Mouse (Mus musculus) ES-E14 (cell line): ENCODE measurements around the gene Fkbpl. TPM values are rescaled to one million over a fixed set of nuclear protein-coding genes. Genes with fewer than 3 reads are reported as not detected.

Experiments
- DNase-seq: peaks from one replicate; pipeline ENCODE4 v3.0.0-alpha.2; 2013; ENCODE audit warnings: low read depth, low spot score
- H3K27ac ChIP-seq: 2 replicates; pipeline ENCODE4 v1.5.1; 2012; ENCODE audit warnings: low read depth, mild to moderate bottlenecking, low read length, moderate library complexity, mixed read lengths; ENCODE audit not compliant: poor library complexity, insufficient read depth, severe bottlenecking
- H3K36me3 ChIP-seq: 2 replicates; pipeline ENCODE4 v1.6.1; 2012; ENCODE audit warnings: mild to moderate bottlenecking, low read length, moderate library complexity, mixed read lengths; ENCODE audit not compliant: control insufficient read depth, poor library complexity, insufficient read depth, severe bottlenecking
- H3K4me1 ChIP-seq, 2 experiments: fragments of 150-350 bp in 1 of 2; sonication (generic) in 1 of 2; 2 replicates each; pipeline ENCODE4 v1.6.1; 2012; ENCODE audit warnings: low read length in 2 of 2, mild to moderate bottlenecking in 1 of 2, mixed read lengths in 1 of 2; ENCODE audit not compliant: control insufficient read depth in 2 of 2, insufficient read depth in 2 of 2, poor library complexity in 1 of 2
- H3K4me3 ChIP-seq, 2 experiments: fragments of 150-350 bp in 1 of 2; sonication (generic) in 1 of 2; 2 replicates each; pipeline ENCODE4 v1.5.1; 2012; ENCODE audit warnings: low read length in 2 of 2, low read depth in 1 of 2, mild to moderate bottlenecking in 1 of 2, mixed read lengths in 1 of 2; ENCODE audit not compliant: insufficient read depth in 1 of 2, poor library complexity in 1 of 2, severe bottlenecking in 1 of 2
- H3K9ac ChIP-seq: 2 replicates; pipeline ENCODE4 v1.6.1; 2012; ENCODE audit warnings: low read depth, mild to moderate bottlenecking, low read length, mixed read lengths; ENCODE audit not compliant: poor library complexity, insufficient read depth, severe bottlenecking
- H3K9me3 ChIP-seq: fragments of 150-350 bp; sonication (generic); 2 replicates; pipeline ENCODE4 v1.6.1; 2012; ENCODE audit warnings: low read depth, mild to moderate bottlenecking, low read length; ENCODE audit not compliant: control insufficient read depth, insufficient read depth
- CHD2 ChIP-seq: IDR thresholded peaks from 2 replicates; pipeline ENCODE4 v1.6.1; 2014; ENCODE audit warnings: mild to moderate bottlenecking, low read depth, low read length, inconsistent platforms
- HCFC1 ChIP-seq: IDR thresholded peaks from 2 replicates; pipeline ENCODE4 v1.6.1; 2012; ENCODE audit warnings: low read length, inconsistent platforms, borderline replicate concordance; ENCODE audit not compliant: insufficient read depth
- MAFK ChIP-seq: IDR thresholded peaks from 2 replicates; pipeline ENCODE4 v1.6.1; 2014; ENCODE audit warnings: mild to moderate bottlenecking, low read depth, low read length, inconsistent platforms; ENCODE audit not compliant: insufficient read depth
- ZC3H11A ChIP-seq: IDR thresholded peaks from 2 replicates; pipeline ENCODE4 v1.6.1; 2012; ENCODE audit warnings: low read depth, mild to moderate bottlenecking, inconsistent platforms, low read length, borderline replicate concordance
- ZNF384 ChIP-seq: IDR thresholded peaks from 2 replicates; pipeline ENCODE4 v1.6.1; 2012; ENCODE audit warnings: low read depth, low read length, inconsistent platforms
- in situ Hi-C, 2 experiments: fragments of 600-800 bp; cut with MboI; formaldehyde crosslinking; loops; one replicate each; pipeline ENCODE4 v1.15.1; 2025; ENCODE audit warnings: low sequenced_read_pairs in 2 of 2, inconsistent platforms in 1 of 2; ENCODE audit not compliant: unreplicated experiment in 2 of 2
- total RNA-seq: library from RNA; depleted of rRNA; stranded (reverse); fragments of 300-350 nt; gene quantifications from 2 replicates; pipeline ENCODE4 v1.2.3, GENCODE M21; 2012

The Fkbpl gene
- total RNA-seq, 1 experiment = 7.5 TPM

GRCm38 (mm10) chr17:34624981-34625380 is 19.6 kb upstream of the Fkbpl start:
- Histone ChIP-seq H3K9ac (no peak overlapping the region), H3K4me3 (no peak overlapping the region)

DNA sequence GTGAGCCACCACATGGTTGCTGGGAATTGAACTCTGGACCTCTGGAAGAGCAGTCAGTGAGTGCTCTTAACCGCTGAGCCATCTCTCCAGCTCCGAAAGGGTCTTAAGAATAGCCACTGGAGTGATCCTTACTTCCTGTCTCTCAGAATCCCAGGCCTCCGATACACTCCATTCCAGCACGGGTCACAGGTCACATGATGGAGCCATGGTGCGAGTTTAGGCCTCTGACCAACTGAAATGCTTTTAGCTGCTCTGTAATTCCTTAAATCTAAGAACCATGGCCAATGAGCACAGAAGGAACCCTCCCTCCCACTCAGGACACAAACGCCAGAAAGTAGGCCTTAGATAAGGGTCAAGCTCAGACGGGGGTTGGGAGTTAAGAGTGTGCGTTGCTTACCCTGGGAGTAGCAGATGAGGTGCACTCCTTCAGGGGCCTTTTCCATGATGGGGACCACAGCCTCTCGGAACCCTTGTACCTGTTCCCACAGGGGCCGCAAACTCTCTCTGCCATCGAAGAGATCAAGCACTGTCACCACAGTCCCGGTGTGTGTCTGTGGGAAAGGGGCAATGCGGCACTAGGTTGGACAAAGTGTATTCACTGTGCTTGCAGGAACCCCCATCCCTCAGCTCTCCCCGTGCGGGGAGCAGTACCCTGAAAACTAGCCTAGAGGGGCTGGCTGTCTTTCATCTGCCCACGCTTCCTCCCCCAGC is 18.3 kb upstream of the Fkbpl start:
- in situ Hi-C loops = no loop called here

More at GRCm38 (mm10) chr17:34624981-34625380, 19.6 kb upstream of the Fkbpl start:
- Histone ChIP-seq H3K9me3 (no peaks in the 10 kb centered on the region), H3K27ac (no peak overlapping the region), H3K36me3 (peaks cover 6% of the 10 kb centered on the region; the same call in 1 of the 2 replicates), H3K4me1 (peaks cover 6 to 16% of the 10 kb centered on the region in 2 experiments; a peak in 3 of 4 replicates)
- in situ Hi-C loops = no loop called here
- TF ChIP-seq ZNF384 (no peak), CHD2 (no peak), ZC3H11A (no peak), HCFC1 (no peak), MAFK (no peak)
- no peak for DNase-seq

DNA sequence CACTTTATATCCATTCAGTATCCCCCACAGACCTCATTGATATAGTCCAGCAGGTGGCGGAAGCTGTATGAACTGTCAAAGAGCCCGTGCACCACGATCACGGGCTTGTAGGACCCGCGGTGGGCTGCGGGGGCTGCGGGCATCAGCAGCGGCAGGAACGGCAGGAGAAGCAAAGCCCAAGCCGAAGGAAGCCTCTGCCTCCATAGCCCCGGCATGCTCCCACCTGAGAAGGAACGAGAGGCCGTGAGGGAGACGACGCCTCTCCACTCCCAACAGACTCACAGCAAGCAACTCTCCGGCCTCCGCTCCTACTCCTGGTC is 17.8 kb upstream of the Fkbpl start:
- Histone ChIP-seq H3K4me1 (peaks cover 6 to 31% of the 10 kb centered on the region in 2 experiments; a peak in 3 of 4 replicates), H3K27ac (peak overlapping the region; percentile 33), H3K9ac (peak overlapping the region; percentile 69), H3K36me3 (peaks cover 6% of the 10 kb centered on the region; the same call in 1 of the 2 replicates), H3K9me3 (no peaks in the 10 kb centered on the region), H3K4me3 (peak overlapping the region; percentile 67 to 80)
- in situ Hi-C loops = no loop called here
- TF ChIP-seq MAFK (no peak), CHD2 (no peak), ZC3H11A (no peak), ZNF384 (no peak), HCFC1 (no peak)
- DNase-seq = no peak

More for the DNA sequence above, 18.3 kb upstream of the Fkbpl start:
- peaks cover 6 to 26% of the 10 kb centered on the region in 2 experiments; a peak in 3 of 4 replicates for H3K4me1 ChIP-seq
- peaks cover 6% of the 10 kb centered on the region; the same call in 1 of the 2 replicates for H3K36me3 ChIP-seq
- DNase-seq = no peak
- H3K27ac ChIP-seq = no peak overlapping the region
- peak overlapping the region; percentile 69 for H3K9ac ChIP-seq
- H3K4me3 ChIP-seq = peak overlapping the region; percentile 67 to 80
- no peak for TF ChIP-seq CHD2
- TF ChIP-seq ZC3H11A = no peak
- TF ChIP-seq HCFC1 = no peak
- TF ChIP-seq ZNF384 = no peak
- no peak for TF ChIP-seq MAFK
- no peaks in the 10 kb centered on the region for H3K9me3 ChIP-seq

DNA sequence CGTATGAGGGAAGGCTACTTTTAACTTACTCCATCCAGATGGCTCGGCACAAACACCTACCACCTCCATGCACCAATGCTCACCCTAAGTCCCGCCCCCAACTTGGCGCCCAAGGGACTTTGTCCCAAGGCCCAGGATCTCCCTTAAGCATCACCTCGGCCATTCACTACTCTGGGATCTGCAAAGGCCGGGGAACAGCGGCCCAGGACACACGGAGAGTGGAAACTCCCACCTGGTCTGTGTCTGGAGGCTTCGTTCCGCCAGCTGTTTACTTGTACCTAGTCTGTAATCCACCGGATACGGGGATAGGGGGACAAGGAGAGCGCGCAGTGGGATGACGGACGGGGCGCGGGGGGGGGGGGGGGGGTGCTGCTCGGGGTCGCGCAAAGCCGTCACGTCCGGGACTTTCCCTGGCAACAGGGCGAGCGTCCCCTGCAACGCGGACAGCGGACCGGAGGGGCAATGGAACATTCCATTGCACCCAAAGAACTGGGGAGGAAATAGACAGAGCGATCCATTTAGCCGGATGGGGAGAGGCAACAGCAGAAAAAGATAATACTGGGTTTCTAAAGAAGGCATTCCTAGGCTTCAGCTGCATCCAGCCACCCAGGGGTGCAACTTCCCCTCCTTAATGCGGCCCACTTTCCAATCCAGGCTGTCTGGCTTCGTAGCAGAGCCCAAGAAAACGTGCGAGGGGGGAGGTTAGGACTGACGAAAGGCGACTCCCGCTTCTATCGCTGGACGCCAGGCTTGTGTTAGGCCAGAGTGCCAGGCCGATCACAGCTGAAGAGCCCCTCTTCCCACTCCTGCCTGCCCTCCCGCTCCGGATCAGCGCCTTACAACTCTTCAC is 17.2 kb upstream of the Fkbpl start:
- peaks cover 6 to 31% of the 10 kb centered on the region in 2 experiments; a peak in 3 of 4 replicates for H3K4me1 ChIP-seq
- H3K9me3 ChIP-seq = no peaks in the 10 kb centered on the region
- TF ChIP-seq CHD2 (no peak), MAFK (no peak), ZC3H11A (no peak), HCFC1 (no peak; the same call in 1 of the 2 replicates), ZNF384 (no peak)
- H3K9ac ChIP-seq = peak overlapping the region; percentile 76
- peak overlapping the region; percentile 33 for H3K27ac ChIP-seq
- H3K4me3 ChIP-seq = peak overlapping the region; percentile 67 to 80
- in situ Hi-C loops = no loop called here
- H3K36me3 ChIP-seq = peaks cover 4% of the 10 kb centered on the region; the same call in 1 of the 2 replicates
- no peak for DNase-seq
